In genomic region chr7:99534501-99534900, GRCm38 (mm10) we compare ENCODE assay signal across 8 mouse cellular contexts. TPM values are rescaled to one million over a fixed set of nuclear protein-coding genes. Genes with fewer than 3 reads are reported as not detected.
DNase-seq lines count a peak whose midpoint lies in the region; ATAC-seq and TF ChIP-seq lines count a peak whose summit lies in the region.
"Had no signal": no experiment of that assay in that cellular context is flagged by ENCODE, and none has a peak within 500 bp of the region (broad histone marks: within the 10 kb centered on the region; RNA-seq: fewer than 3 reads in every experiment).

No protein-coding gene starts in this region.

- no peak for ATAC-seq in lung, embryonic 15.5 days (ENCODE audit: borderline replicate concordance, extremely low read depth, low FRiP score, low TSS enrichment)
- ATAC-seq in forebrain, embryonic 12.5 days (ENCODE audit: low FRiP score) = no peak; the same call in 1 of the 2 replicates
- no peak for ATAC-seq in limb, embryonic 12.5 days (ENCODE audit: insufficient number of reproducible peaks, insufficient read depth, low FRiP score, low TSS enrichment, low read depth)

- no peak for DNase-seq in lung, postnatal 10 days
- no peak for DNase-seq in frontal cortex, postnatal 36 days (ENCODE audit: low spot score in 2 of 2)
- no peak for DNase-seq in ovary, postnatal 10 days (ENCODE audit: low spot score)
- DNase-seq: adrenal gland, adult 8-10 months had no signal

- no peaks in the 10 kb centered on the region for H3K36me3 ChIP-seq in lung, embryonic 15.5 days
- H3K36me3 ChIP-seq in forebrain, embryonic 12.5 days (replicated peaks) = no peaks in the 10 kb centered on the region
- H3K36me3 ChIP-seq in limb, embryonic 12.5 days = no peaks in the 10 kb centered on the region

- H3K4me2 ChIP-seq in lung, embryonic 15.5 days = peak overlapping the region; percentile 94
- H3K4me2 ChIP-seq in forebrain, embryonic 12.5 days = peak overlapping the region; percentile 88
- peak overlapping the region; percentile 90 for H3K4me2 ChIP-seq in limb, embryonic 12.5 days

- WGBS in lung, embryonic 15.5 days = 38% methylated on average over 5 of the region's 5 CpGs
- WGBS in forebrain, embryonic 12.5 days = 38% methylated on average over 5 of the region's 5 CpGs
- WGBS in limb, embryonic 12.5 days = 26% methylated on average over 5 of the region's 5 CpGs
- 33% methylated on average over 5 of the region's 5 CpGs for WGBS in olfactory bulb, adult 2 months

- peak overlapping the region; percentile 86; the same call in 1 of the 2 replicates for H3K4me3 ChIP-seq in lung, embryonic 15.5 days
- peak overlapping the region; percentile 79 for H3K4me3 ChIP-seq in forebrain, embryonic 12.5 days (replicated peaks)
- H3K4me3 ChIP-seq in limb, embryonic 12.5 days (replicated peaks) = peak overlapping the region; percentile 75
- H3K4me3 ChIP-seq in olfactory bulb, adult 2 months (ENCODE audit: insufficient read depth, low read depth, low read length) = peak overlapping the region; percentile 66

- H3K27ac ChIP-seq in lung, embryonic 15.5 days = peak overlapping the region; percentile 97
- H3K27ac ChIP-seq in forebrain, embryonic 12.5 days = peak overlapping the region; percentile 83
- peak overlapping the region; percentile 80 for H3K27ac ChIP-seq in limb, embryonic 12.5 days
- peak overlapping the region; percentile 37; the same call in 1 of the 2 replicates for H3K27ac ChIP-seq in olfactory bulb, adult 2 months (ENCODE audit: insufficient read depth, low read depth, low read length)

- TF ChIP-seq CTCF in olfactory bulb, adult 2 months (IDR thresholded peaks at IDR 0.05; ENCODE audit: insufficient read depth, low read depth, low read length) = no peak

- no peak overlapping the region for H3K9ac ChIP-seq in lung, embryonic 15.5 days
- H3K9ac ChIP-seq in forebrain, embryonic 12.5 days = peak overlapping the region; percentile 80
- peak overlapping the region; percentile 85; the same call in 1 of the 2 replicates for H3K9ac ChIP-seq in limb, embryonic 12.5 days (replicated peaks)

- TF ChIP-seq POLR2A in olfactory bulb, adult 2 months (IDR thresholded peaks at IDR 0.05; ENCODE audit: insufficient read depth, low read depth, low read length) = no peak

- peaks cover 45% of the 10 kb centered on the region for H3K4me1 ChIP-seq in lung, embryonic 15.5 days
- peaks cover 45% of the 10 kb centered on the region for H3K4me1 ChIP-seq in forebrain, embryonic 12.5 days
- H3K4me1 ChIP-seq in limb, embryonic 12.5 days (replicated peaks) = peaks cover 52% of the 10 kb centered on the region
- H3K4me1 ChIP-seq in olfactory bulb, adult 2 months (ENCODE audit: control insufficient read depth, insufficient read depth, low read length) = peaks cover 34% of the 10 kb centered on the region

- no peaks in the 10 kb centered on the region for H3K27me3 ChIP-seq in lung, embryonic 15.5 days
- H3K27me3 ChIP-seq in forebrain, embryonic 12.5 days = peaks cover 8% of the 10 kb centered on the region; the same call in 1 of the 2 replicates
- no peaks in the 10 kb centered on the region for H3K27me3 ChIP-seq in limb, embryonic 12.5 days

- H3K9me3 ChIP-seq in lung, embryonic 15.5 days = no peaks in the 10 kb centered on the region
- no peaks in the 10 kb centered on the region for H3K9me3 ChIP-seq in forebrain, embryonic 12.5 days
- no peaks in the 10 kb centered on the region for H3K9me3 ChIP-seq in limb, embryonic 12.5 days

RNA-seq across cellular contexts. Expression of gene Arrb1, which starts 0.8 kb away (rescaled TPM):
- 16.1 and 17.5 TPM in 2 replicates for polyA plus RNA-seq in lung, embryonic 15.5 days (2015; fragmentation: Nextera tagmentation; extraction: Ambion mirVana)
- 10.8 and 12.2 TPM in 2 replicates for polyA plus RNA-seq in forebrain, embryonic 12.5 days (2016; fragmentation: Nextera tagmentation; extraction: Ambion mirVana)
- polyA plus RNA-seq in limb, embryonic 12.5 days (2016; fragmentation: Nextera tagmentation; extraction: Ambion mirVana) = 8.1 and 8.4 TPM in 2 replicates
- not detected in 2 replicates for polyA plus RNA-seq in olfactory bulb, adult 2 months (2012; ENCODE audit: insufficient read depth, insufficient read length, low replicate concordance, missing spikeins)

RNA-seq across cellular contexts. Expression of gene Rps3, which starts 51.0 kb away (rescaled TPM):
- 777 and 836 TPM in 2 replicates for polyA plus RNA-seq in lung, embryonic 15.5 days (2015; fragmentation: Nextera tagmentation; extraction: Ambion mirVana)
- polyA plus RNA-seq in forebrain, embryonic 12.5 days (2016; fragmentation: Nextera tagmentation; extraction: Ambion mirVana) = 597 and 603 TPM in 2 replicates
- polyA plus RNA-seq in limb, embryonic 12.5 days (2016; fragmentation: Nextera tagmentation; extraction: Ambion mirVana) = 746 and 757 TPM in 2 replicates
- 980 TPM in 1 of 2 replicates, not detected in the other for polyA plus RNA-seq in olfactory bulb, adult 2 months (2012; ENCODE audit: insufficient read depth, insufficient read length, low replicate concordance, missing spikeins)

Comparison
In these comparisons a context has a peak if more than half of its experiments do, and no peak if none do; other contexts are left out.
1. H3K27ac ChIP-seq: peak in every context shown above with its lines; median percentile 97 in lung, embryonic 15.5 days; 83 in forebrain, embryonic 12.5 days; 80 in limb, embryonic 12.5 days; 37 in olfactory bulb, adult 2 months.